Mouse (Mus musculus) stomach, embryonic 14.5 days (tissue): ENCODE data around the gene Gm49333. TPM values are rescaled to one million over a fixed set of nuclear protein-coding genes. Genes with fewer than 3 reads are reported as not detected.
A peak's percentile ranks its signal among the peaks of the same experiment; 100 is the strongest.

ENCODE experiments used
- ATAC-seq: fragments of 200-750 bp; cut with Nextera tagmentation; 2 replicates; pipeline ENCODE4 v1.8.0; 2017; ENCODE audit warnings: low read depth, moderate TSS enrichment; ENCODE audit not compliant: insufficient number of reproducible peaks, insufficient read depth, low FRiP score
- H3K27ac ChIP-seq: fragments of 300-500 bp; sonication (generic); 2 replicates; pipeline ENCODE4 v1.5.1; 2014; ENCODE audit warnings: mild to moderate bottlenecking, low read length, moderate library complexity, mixed read lengths
- H3K27me3 ChIP-seq: fragments of 300-500 bp; sonication (generic); 2 replicates; pipeline ENCODE4 v1.6.1; 2014; ENCODE audit warnings: low read length, control low read depth, mixed read lengths; ENCODE audit not compliant: control insufficient read depth, insufficient read depth
- H3K36me3 ChIP-seq: fragments of 300-500 bp; sonication (generic); 2 replicates; pipeline ENCODE4 v1.6.1; 2014; ENCODE audit warnings: mild to moderate bottlenecking, control low read depth, low read length, moderate library complexity, mixed read lengths; ENCODE audit not compliant: control insufficient read depth, insufficient read depth
- H3K4me1 ChIP-seq: fragments of 300-500 bp; sonication (generic); 2 replicates; pipeline ENCODE4 v1.6.1; 2014; ENCODE audit warnings: low read length, control low read depth, mixed read lengths; ENCODE audit not compliant: control insufficient read depth, insufficient read depth
- H3K4me2 ChIP-seq: fragments of 300-500 bp; sonication (generic); replicated peaks from 2 replicates; pipeline ENCODE4 v1.6.1; 2014; ENCODE audit warnings: low read depth, low read length, control low read depth
- H3K4me3 ChIP-seq: fragments of 300-500 bp; sonication (generic); 2 replicates; pipeline ENCODE4 v1.5.1; 2014; ENCODE audit warnings: low read depth, low read length, control low read depth
- H3K9ac ChIP-seq: fragments of 300-500 bp; sonication (generic); replicated peaks from 2 replicates; pipeline ENCODE4 v1.6.1; 2014; ENCODE audit warnings: low read depth, mild to moderate bottlenecking, control low read depth, low read length, moderate library complexity, mixed read lengths
- H3K9me3 ChIP-seq: fragments of 300-500 bp; sonication (generic); 2 replicates; pipeline ENCODE4 v1.6.1; 2016; ENCODE audit warnings: low read depth, low read length, control low read depth; ENCODE audit not compliant: control insufficient read depth
- WGBS: fragments of 180-500 bp; shearing (Covaris S2); extraction: QIAGEN DNeasy Blood & Tissue Kit; methylation state at CpG from one replicate; pipeline ENCODE4 v1.1.7; 2014; 5-methylcytosine and 5-hydroxymethylcytosine counted together
- microRNA counts: library from miRNA; unstranded; fragments of <30 nt; microRNA quantifications from one replicate; lab custom pipeline; 2016
- microRNA-seq: library from miRNA; unstranded; fragments of <30 nt; microRNA quantifications from one replicate; pipeline ENCODE4, GENCODE M21; 2016
- polyA plus RNA-seq: library from polyadenylated mRNA; unstranded; fragments of >200 nt; fragmentation: Nextera tagmentation; extraction: Ambion mirVana; gene quantifications from 2 replicates; pipeline ENCODE4 v1.2.1, GENCODE M21; 2014

Gm49333 gene
- polyA plus RNA-seq, 1 experiment from 2014 or later = not detected

GRCm38 (mm10) chr16:20690774-20691173 is 79.4 kb downstream of the Gm49333 start:
- no peak overlapping the region for H3K4me2 ChIP-seq
- H3K4me3 ChIP-seq = no peak overlapping the region
- ATAC-seq = no peak
- H3K27ac ChIP-seq = no peak overlapping the region
- WGBS = 83% methylated on average over 3 of the region's 3 CpGs
- H3K9ac ChIP-seq = no peak overlapping the region
- no peaks in the 10 kb centered on the region for H3K27me3 ChIP-seq
- no peaks in the 10 kb centered on the region for H3K9me3 ChIP-seq
- peaks cover 4% of the 10 kb centered on the region; the same call in 1 of the 2 replicates for H3K4me1 ChIP-seq
- H3K36me3 ChIP-seq = peaks cover 61% of the 10 kb centered on the region

GRCm38 (mm10) chr16:20691617-20692016 is 80.2 kb downstream of the Gm49333 start:
- 83% methylated on average over 1 of the region's 1 CpGs for WGBS

GRCm38 (mm10) chr16:20692241-20692965 is 81.0 kb downstream of the Gm49333 start:
- no peaks in the 10 kb centered on the region for H3K27me3 ChIP-seq
- no peak overlapping the region for H3K4me3 ChIP-seq
- H3K4me2 ChIP-seq = peak overlapping the region; percentile 69; the same call in 1 of the 2 replicates
- H3K4me1 ChIP-seq = peaks cover 7% of the 10 kb centered on the region
- H3K9ac ChIP-seq = no peak overlapping the region
- no peak for ATAC-seq
- H3K27ac ChIP-seq = no peak overlapping the region
- WGBS = 46% methylated on average over 16 of the region's 16 CpGs
- no peaks in the 10 kb centered on the region for H3K9me3 ChIP-seq
- peaks cover 45% of the 10 kb centered on the region for H3K36me3 ChIP-seq

More at GRCm38 (mm10) chr16:20691617-20692016, 80.2 kb downstream of the Gm49333 start:
- Histone ChIP-seq H3K27me3 (no peaks in the 10 kb centered on the region), H3K4me3 (no peak overlapping the region), H3K4me1 (peaks cover 7% of the 10 kb centered on the region), H3K4me2 (no peak overlapping the region), H3K9me3 (no peaks in the 10 kb centered on the region), H3K27ac (no peak overlapping the region), H3K36me3 (peaks cover 53% of the 10 kb centered on the region), H3K9ac (no peak overlapping the region)
- ATAC-seq = no peak

- H3K4me2 ChIP-seq = peak within 1 kb of the TSS; percentile 69
- peaks cover 7% of the 10 kb centered on the region for H3K4me1 ChIP-seq
- H3K9me3 ChIP-seq = no peaks in the 10 kb centered on the region
- peak; percentile 94 for ATAC-seq
- no peaks in the 10 kb centered on the region for H3K27me3 ChIP-seq
- peak within 1 kb of the TSS; percentile 56 for H3K4me3 ChIP-seq
- H3K36me3 ChIP-seq = peaks cover 37% of the 10 kb centered on the region
- H3K9ac ChIP-seq = peak within 1 kb of the TSS; percentile 55
- H3K27ac ChIP-seq = peak within 1 kb of the TSS; percentile 84
- WGBS = 1% methylated on average over 34 of the region's 37 CpGs
Measured at GRCm38 (mm10) chr16:20693111-20693701, 81.8 kb downstream of the Gm49333 start, which contains the start of gene Fam131a. TSS of gene Fam131a (plus strand) at chr16:20693241.

- WGBS = 79% methylated on average over 8 of the region's 8 CpGs
- Histone ChIP-seq H3K36me3 (peaks cover 21% of the 10 kb centered on the region), H3K4me3 (no peak overlapping the region), H3K4me1 (peaks cover 7% of the 10 kb centered on the region), H3K9ac (no peak overlapping the region), H3K4me2 (no peak overlapping the region), H3K9me3 (no peaks in the 10 kb centered on the region), H3K27ac (no peak overlapping the region), H3K27me3 (no peaks in the 10 kb centered on the region)
- no peak for ATAC-seq
Measured at GRCm38 (mm10) chr16:20694781-20695180, 83.4 kb downstream of the Gm49333 start.

MicroRNA genes within 50 kb of the gene (microRNA counts, 519-probe panel; counts per million panel counts)
- microRNA mmu-miR-1224 (lab: Ali Mortazavi, UCI) = 2,853 counts per million, percentile 50 among the panel's probes with 10 or more counts

Small RNA genes lying within 50 kb of the gene (microRNA-seq; reads per million reads assigned to microRNA genes)
- gene Mir1224 = 6.0 reads per million, percentile 14 among the genes with 10 or more reads in this experiment

Other genes with a start within 250 kb of the Gm49333 start
- gene Abcc5, start 185.2 kb upstream of the Gm49333 start, polyA plus RNA-seq = 73.9 and 81.7 TPM in 2 replicates
- 83.8 and 87.3 TPM in 2 replicates for gene Eif2b5, start 112.8 kb upstream of the Gm49333 start, polyA plus RNA-seq
- 29.2 and 31.7 TPM in 2 replicates for gene Dvl3, start 94.6 kb upstream of the Gm49333 start, polyA plus RNA-seq
- 586 and 625 TPM in 2 replicates for gene Ap2m1, start 76.1 kb upstream of the Gm49333 start, polyA plus RNA-seq
- 53.0 and 53.5 TPM in 2 replicates for gene Abcf3, start 63.0 kb upstream of the Gm49333 start, polyA plus RNA-seq
- 4.0 and 4.3 TPM in 2 replicates for gene Vwa5b2, start 22.1 kb upstream of the Gm49333 start, polyA plus RNA-seq
- 30.3 and 33.8 TPM in 2 replicates for gene Eef1akmt4, start within 50 bp of the Gm49333 start, polyA plus RNA-seq
- 46.1 and 46.8 TPM in 2 replicates for gene Alg3, start 125 bp downstream of the Gm49333 start, polyA plus RNA-seq
- 1.8 and 2.1 TPM in 2 replicates for gene Camk2n2, start 9.7 kb downstream of the Gm49333 start, polyA plus RNA-seq
- gene Ece2, start 18.2 kb downstream of the Gm49333 start, polyA plus RNA-seq = 2.4 and 3.4 TPM in 2 replicates
- 275 and 279 TPM in 2 replicates for gene Psmd2, start 40.0 kb downstream of the Gm49333 start, polyA plus RNA-seq
- 180 TPM in 2 replicates for gene Eif4g1, start 56.7 kb downstream of the Gm49333 start, polyA plus RNA-seq
- 7.5 and 8.3 TPM in 2 replicates for gene Fam131a, start 81.6 kb downstream of the Gm49333 start, polyA plus RNA-seq
- gene Polr2h, start 106.1 kb downstream of the Gm49333 start, polyA plus RNA-seq = 105 and 113 TPM in 2 replicates
- 13.2 and 15.8 TPM in 2 replicates for gene Clcn2, start 106.1 kb downstream of the Gm49333 start, polyA plus RNA-seq
- gene Chrd, start 121.5 kb downstream of the Gm49333 start, polyA plus RNA-seq = 4.5 and 5.4 TPM in 2 replicates
- gene Thpo, start 122.9 kb downstream of the Gm49333 start, polyA plus RNA-seq = 0.88 and 1.2 TPM in 2 replicates